Mouse (Mus musculus) lung, adult 2 months (tissue): Measurements from ENCODE around the gene Dtx3l.
"Not testable (repeated sequence)": the region's sequence is repeated elsewhere in the genome, so short reads cannot be mapped to it uniquely, and the experiment has no call there.

Experiments
- CTCF ChIP-seq: fragments of 200-500 bp; IDR thresholded peaks from 2 replicates; pipeline ENCODE4 v1.5.1; 2011; ENCODE audit warnings: mild to moderate bottlenecking, low read length, control low read depth; ENCODE audit not compliant: insufficient read depth
- POLR2A ChIP-seq: fragments of 200-500 bp; IDR thresholded peaks from 2 replicates; pipeline ENCODE4 v1.6.1; 2011; ENCODE audit warnings: low read depth, mild to moderate bottlenecking, control low read depth, low read length, borderline replicate concordance; ENCODE audit errors: extremely low read depth

DNA sequence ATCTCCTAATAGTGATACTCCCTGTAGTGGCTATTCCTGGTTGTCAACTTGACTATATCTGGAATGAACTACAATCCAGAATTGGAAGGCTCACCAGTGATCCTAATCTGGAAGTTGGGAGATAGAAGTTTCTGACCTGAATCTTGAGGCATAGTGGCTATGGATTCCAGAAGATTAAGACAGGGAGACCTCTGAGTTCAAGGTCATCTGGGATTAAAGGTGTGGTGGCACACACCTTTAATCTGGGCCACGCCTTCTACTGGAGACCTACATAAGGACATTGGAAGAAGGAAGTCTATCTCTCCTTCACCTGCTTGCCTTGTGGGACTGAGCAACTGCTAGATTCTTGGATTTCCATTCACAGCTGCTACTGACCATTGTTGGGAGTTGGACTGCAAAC is 39.5 kb upstream of the Dtx3l start, which contains the start of gene Kpna1:
- TF ChIP-seq CTCF, POLR2A: not testable (repeated sequence)
